Mouse (Mus musculus): ENCODE data around the gene Rfc4.
"Not testable (repeated sequence)": the region's sequence is repeated elsewhere in the genome, so short reads cannot be mapped to it uniquely, and the experiment has no call there.

Gene Rfc4

GRCm38 (mm10) chr16:23102340-23103037, 25.0 kb downstream of the Rfc4 start:
- no peak for DNase-seq (ENCODE audit: low spot score in 2 of 2)

- no peak for DNase-seq (ENCODE audit: low spot score in 2 of 2)
Measured at GRCm38 (mm10) chr16:23100613-23101012, 26.9 kb downstream of the Rfc4 start.

GRCm38 (mm10) chr16:23100099-23100575, 27.4 kb downstream of the Rfc4 start:
- no peak for DNase-seq (ENCODE audit: low spot score in 2 of 2)

GRCm38 (mm10) chr16:23099632-23100031, 27.9 kb downstream of the Rfc4 start:
- no peak for DNase-seq (ENCODE audit: low spot score in 2 of 2)

GRCm38 (mm10) chr16:23098105-23098452, 29.5 kb downstream of the Rfc4 start:
- DNase-seq (ENCODE audit: low spot score in 2 of 2): not testable (repeated sequence)

- DNase-seq (ENCODE audit: low spot score in 2 of 2): not testable (repeated sequence)
Measured at GRCm38 (mm10) chr16:23097290-23098104, 30.0 kb downstream of the Rfc4 start.

GRCm38 (mm10) chr16:23096886-23097285, 30.7 kb downstream of the Rfc4 start:
- not testable (repeated sequence) for DNase-seq (ENCODE audit: low spot score in 2 of 2)

- not testable (repeated sequence) for DNase-seq (ENCODE audit: low spot score in 2 of 2)
Measured at GRCm38 (mm10) chr16:23095581-23095980, 32.0 kb downstream of the Rfc4 start.

GRCm38 (mm10) chr16:23094136-23094535, 33.4 kb downstream of the Rfc4 start:
- DNase-seq (ENCODE audit: low spot score in 2 of 2): no peak

GRCm38 (mm10) chr16:23093321-23093953, 34.1 kb downstream of the Rfc4 start:
- no peak for DNase-seq (ENCODE audit: low spot score in 2 of 2)

GRCm38 (mm10) chr16:23091345-23091744, 36.2 kb downstream of the Rfc4 start:
- DNase-seq (ENCODE audit: low spot score in 2 of 2): not testable (repeated sequence)

GRCm38 (mm10) chr16:23088491-23088890, 39.0 kb downstream of the Rfc4 start:
- DNase-seq (ENCODE audit: low spot score in 2 of 2): not testable (repeated sequence)

- not testable (repeated sequence) for DNase-seq (ENCODE audit: low spot score in 2 of 2)
Measured at GRCm38 (mm10) chr16:23087712-23088111, 39.8 kb downstream of the Rfc4 start.

- DNase-seq (ENCODE audit: low spot score in 2 of 2): not testable (repeated sequence)
Measured at GRCm38 (mm10) chr16:23087159-23087558, 40.4 kb downstream of the Rfc4 start.

GRCm38 (mm10) chr16:23077516-23077915, 50.0 kb downstream of the Rfc4 start:
- not testable (repeated sequence) for DNase-seq (ENCODE audit: low spot score in 2 of 2)

All from spleen, postnatal 14 days (tissue).